Mouse (Mus musculus) cerebellum, adult 2 months (tissue): ENCODE results near the gene Fastkd3.

Source experiments
- CTCF ChIP-seq: fragments of 200-500 bp; IDR thresholded peaks from 2 replicates; pipeline ENCODE4 v1.5.1; 2011; ENCODE audit warnings: low read depth, mild to moderate bottlenecking, control low read depth, low read length, moderate library complexity, borderline replicate concordance; ENCODE audit not compliant: insufficient read depth
- POLR2A ChIP-seq: fragments of 200-500 bp; IDR thresholded peaks from 2 replicates; pipeline ENCODE4 v1.6.1; 2011; ENCODE audit warnings: low read length, control low read depth, borderline replicate concordance; ENCODE audit not compliant: insufficient read depth

GRCm38 (mm10) chr13:68577945-68578344 lies 4.1 kb upstream of the Fastkd3 start:
- TF ChIP-seq CTCF (no peak), POLR2A (no peak)
